Mouse (Mus musculus): ENCODE results near the gene Zfp362.

GRCm38 (mm10) chr4:128769569-128770355, 36.1 kb downstream of the Zfp362 start:
- no peak for TF ChIP-seq CTCF (IDR thresholded peaks at IDR 0.05; ENCODE audit: extremely low read depth, insufficient read length, insufficient replicate concordance, low read depth, low read length)
- TF ChIP-seq POLR2A (IDR thresholded peaks at IDR 0.05; ENCODE audit: low read depth, low read length): no peak

Data from small intestine, adult 2 months (tissue).